ENCODE assay signal across 7 mouse cellular contexts in the genomic region with DNA sequence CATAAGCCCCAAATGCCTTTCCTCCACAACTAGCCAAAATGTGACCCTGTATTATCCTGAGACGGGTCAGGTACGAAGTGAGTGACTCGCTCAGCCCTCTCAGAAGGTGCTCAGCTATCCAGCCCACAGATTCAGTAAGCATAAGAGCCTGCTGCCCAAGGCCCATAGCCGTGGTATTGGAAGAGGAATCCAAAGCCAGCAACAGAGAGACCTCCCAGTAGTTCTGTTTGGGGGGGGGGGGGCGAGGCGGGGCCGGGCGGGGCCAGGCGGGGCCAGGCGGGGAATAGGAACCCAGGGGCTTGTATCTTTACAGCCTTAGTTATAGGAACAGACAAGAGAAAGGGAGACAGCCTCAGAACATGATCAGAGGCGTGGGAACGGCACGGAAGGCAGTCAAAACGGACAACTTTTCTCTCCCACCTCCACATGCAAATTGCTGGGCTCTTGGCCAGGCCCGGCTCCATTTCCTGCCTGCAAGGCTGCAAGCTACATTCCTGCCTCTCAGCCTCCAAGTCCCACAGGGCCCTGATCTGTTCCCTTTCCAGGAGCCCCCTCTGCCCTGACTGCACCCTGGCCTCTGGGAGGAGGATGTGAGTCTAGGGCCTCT. TPM values are rescaled to one million over a fixed set of nuclear protein-coding genes. Genes with fewer than 3 reads are reported as not detected.
DNase-seq lines count a peak whose midpoint lies in the region; ATAC-seq and TF ChIP-seq lines count a peak whose summit lies in the region.

No protein-coding gene starts in this region.

- peaks cover 61% of the 10 kb centered on the region for H3K27me3 ChIP-seq in forebrain, embryonic 12.5 days
- no peaks in the 10 kb centered on the region; the same call in 1 of the 2 replicates for H3K27me3 ChIP-seq in heart, embryonic 14.5 days (ENCODE audit: control insufficient read depth, insufficient read depth, low read length)
- no peaks in the 10 kb centered on the region for H3K27me3 ChIP-seq in kidney, embryonic 16.5 days (ENCODE audit: insufficient read depth, low read length)
- no peaks in the 10 kb centered on the region; the same call in 1 of the 2 replicates for H3K27me3 ChIP-seq in limb, embryonic 12.5 days
- H3K27me3 ChIP-seq in myocyte (ENCODE audit: control insufficient read depth, insufficient read depth, insufficient read length) = no peaks in the 10 kb centered on the region

- H3K36me3 ChIP-seq in forebrain, embryonic 12.5 days (replicated peaks) = no peaks in the 10 kb centered on the region
- peaks cover 6% of the 10 kb centered on the region; the same call in 1 of the 2 replicates for H3K36me3 ChIP-seq in heart, embryonic 14.5 days (ENCODE audit: control insufficient read depth, insufficient read depth, low read length)
- H3K36me3 ChIP-seq in kidney, embryonic 16.5 days (ENCODE audit: insufficient read depth, low read length) = peaks cover 10% of the 10 kb centered on the region; the same call in 1 of the 2 replicates
- H3K36me3 ChIP-seq in limb, embryonic 12.5 days = no peaks in the 10 kb centered on the region; the same call in 1 of the 2 replicates
- H3K36me3 ChIP-seq in myocyte (ENCODE audit: control insufficient read depth, insufficient read depth) = no peaks in the 10 kb centered on the region

- 28% methylated on average over 15 of the region's 15 CpGs for WGBS in forebrain, embryonic 12.5 days
- 19% methylated on average over 15 of the region's 15 CpGs for WGBS in heart, embryonic 14.5 days
- WGBS in kidney, embryonic 16.5 days = 9% methylated on average over 15 of the region's 15 CpGs
- 12% methylated on average over 10 of the region's 15 CpGs for WGBS in limb, embryonic 12.5 days

- TF ChIP-seq POLR2A in myocyte (IDR thresholded peaks at IDR 0.05; ENCODE audit: insufficient read length, low read depth) = no peak

- no peaks in the 10 kb centered on the region for H3K79me2 ChIP-seq in myocyte (ENCODE audit: control insufficient read depth, insufficient read depth)

- H3ac ChIP-seq in myocyte (ENCODE audit: control insufficient read depth, insufficient read length) = no peak overlapping the region

- H3K9me3 ChIP-seq in forebrain, embryonic 12.5 days = no peaks in the 10 kb centered on the region
- H3K9me3 ChIP-seq in heart, embryonic 14.5 days (ENCODE audit: control insufficient read depth, low read length) = no peaks in the 10 kb centered on the region
- H3K9me3 ChIP-seq in kidney, embryonic 16.5 days (ENCODE audit: low read length) = no peaks in the 10 kb centered on the region
- no peaks in the 10 kb centered on the region for H3K9me3 ChIP-seq in limb, embryonic 12.5 days

- peak; percentile 72 to 79 for DNase-seq in adrenal gland, postnatal 36 days
- peak; percentile 19 for DNase-seq in thymus, postnatal 25 days

- no peak overlapping the region for H3K4me3 ChIP-seq in forebrain, embryonic 12.5 days (replicated peaks)
- peak overlapping the region; percentile 11 to 19; a peak in 2 of 4 replicates for H3K4me3 ChIP-seq in heart, embryonic 14.5 days (ENCODE audit: control insufficient read depth in 1 of 2, insufficient read depth in 1 of 2, low read depth in 1 of 2, low read length in 2 of 2)
- H3K4me3 ChIP-seq in kidney, embryonic 16.5 days (ENCODE audit: low read length) = peak overlapping the region; percentile 23
- peak overlapping the region; percentile 8; the same call in 1 of the 2 replicates for H3K4me3 ChIP-seq in limb, embryonic 12.5 days (replicated peaks)
- no peak overlapping the region for H3K4me3 ChIP-seq in myocyte

- peaks cover 16% of the 10 kb centered on the region for H3K4me1 ChIP-seq in forebrain, embryonic 12.5 days
- peaks cover 25 to 36% of the 10 kb centered on the region in 2 experiments for H3K4me1 ChIP-seq in heart, embryonic 14.5 days (ENCODE audit: control insufficient read depth in 2 of 2, insufficient read depth in 2 of 2, low read length in 2 of 2)
- peaks cover 85% of the 10 kb centered on the region for H3K4me1 ChIP-seq in kidney, embryonic 16.5 days (ENCODE audit: insufficient read depth, low read length)
- H3K4me1 ChIP-seq in limb, embryonic 12.5 days (replicated peaks) = peaks cover 80% of the 10 kb centered on the region

- ATAC-seq in forebrain, embryonic 12.5 days (ENCODE audit: low FRiP score) = no peak
- ATAC-seq in heart, embryonic 14.5 days (ENCODE audit: insufficient number of reproducible peaks, insufficient read depth, low FRiP score, low read depth) = peak; percentile 58
- peak; percentile 55 for ATAC-seq in kidney, embryonic 16.5 days (ENCODE audit: low FRiP score, low TSS enrichment)
- peak; percentile 48; the same call in 1 of the 2 replicates for ATAC-seq in limb, embryonic 12.5 days (ENCODE audit: insufficient number of reproducible peaks, insufficient read depth, low FRiP score, low TSS enrichment, low read depth)

- H3K27ac ChIP-seq in forebrain, embryonic 12.5 days = 0 out of 2 replicates have a peak overlapping the region, but pooled peaks have one; percentile 31
- peak overlapping the region; percentile 84 to 87 for H3K27ac ChIP-seq in heart, embryonic 14.5 days (replicated peaks in 1 of 2; ENCODE audit: control insufficient read depth in 1 of 2, insufficient read depth in 1 of 2, low read depth in 2 of 2, low read length in 2 of 2)
- H3K27ac ChIP-seq in kidney, embryonic 16.5 days (ENCODE audit: low read length) = peak overlapping the region; percentile 97
- H3K27ac ChIP-seq in limb, embryonic 12.5 days = peak overlapping the region; percentile 90

- H3K9ac ChIP-seq in forebrain, embryonic 12.5 days = no peak overlapping the region
- peak overlapping the region; percentile 54 for H3K9ac ChIP-seq in heart, embryonic 14.5 days (ENCODE audit: low read length)
- peak overlapping the region; percentile 64 for H3K9ac ChIP-seq in kidney, embryonic 16.5 days (replicated peaks; ENCODE audit: low read length)
- H3K9ac ChIP-seq in limb, embryonic 12.5 days (replicated peaks) = peak overlapping the region; percentile 32; the same call in 1 of the 2 replicates

- H3K4me2 ChIP-seq in forebrain, embryonic 12.5 days = no peak overlapping the region
- peak overlapping the region; percentile 60 for H3K4me2 ChIP-seq in heart, embryonic 14.5 days (ENCODE audit: low read length)
- H3K4me2 ChIP-seq in kidney, embryonic 16.5 days (replicated peaks; ENCODE audit: low read depth, low read length) = peak overlapping the region; percentile 72
- peak overlapping the region; percentile 32 for H3K4me2 ChIP-seq in limb, embryonic 12.5 days
- peak overlapping the region; percentile 61 for H3K4me2 ChIP-seq in myocyte (ENCODE audit: low read depth)

TF ChIP-seq in myocyte, 11 proteins besides CTCF, POLR2A, EP300 and RAD21:
- no peak for TF ChIP-seq CEBPB (IDR thresholded peaks at IDR 0.05; ENCODE audit: insufficient read depth, poor library complexity, severe bottlenecking)
- no peak for TF ChIP-seq MYOG (IDR thresholded peaks at IDR 0.05; ENCODE audit: control insufficient read depth in 1 of 3, insufficient read depth in 1 of 3, insufficient read length in 2 of 3, low read depth in 2 of 3)
- TF ChIP-seq MYOD1 (IDR thresholded peaks at IDR 0.05; ENCODE audit: control insufficient read depth in 1 of 3, insufficient read length in 2 of 3, low read depth in 2 of 3) = no peak
- no peak for TF ChIP-seq TCF12 (IDR thresholded peaks at IDR 0.05; ENCODE audit: insufficient read depth, poor library complexity, severe bottlenecking)
- no peak for TF ChIP-seq POLR2AphosphoS2 (IDR thresholded peaks at IDR 0.05; ENCODE audit: insufficient read length, low read depth)

RNA-seq across cellular contexts. Expression of gene Lrrc71, which starts 15.4 kb away (rescaled TPM):
- total RNA-seq in adrenal gland, postnatal 36 days (2021) = under 1 TPM; 0.66 to 0.72 TPM
- polyA plus RNA-seq in forebrain, embryonic 12.5 days (2016; fragmentation: Nextera tagmentation; extraction: Ambion mirVana) = 0.26 and 0.37 TPM in 2 replicates
- 0.12 and 0.32 TPM in 2 replicates for polyA plus RNA-seq in heart, embryonic 14.5 days (2014; fragmentation: Nextera tagmentation; extraction: Ambion mirVana)
- 0.87 and 0.89 TPM in 2 replicates for polyA plus RNA-seq in kidney, embryonic 16.5 days (2015; fragmentation: Nextera tagmentation; extraction: Ambion mirVana)
- 0.33 and 0.39 TPM in 2 replicates for polyA plus RNA-seq in limb, embryonic 12.5 days (2016; fragmentation: Nextera tagmentation; extraction: Ambion mirVana)
- 0.01 TPM for polyA plus RNA-seq in myocyte (2012; fragmentation: generic; extraction: Trizol)

RNA-seq across cellular contexts. Expression of gene Ntrk1, which starts 31.2 kb away (rescaled TPM):
- total RNA-seq in adrenal gland, postnatal 36 days (2021) = 1 to 10 TPM; 3.8 to 6.8 TPM
- 1.1 and 1.4 TPM in 2 replicates for polyA plus RNA-seq in forebrain, embryonic 12.5 days (2016; fragmentation: Nextera tagmentation; extraction: Ambion mirVana)
- polyA plus RNA-seq in heart, embryonic 14.5 days (2014; fragmentation: Nextera tagmentation; extraction: Ambion mirVana) = 0.15 and 0.18 TPM in 2 replicates
- 6.1 and 6.4 TPM in 2 replicates for polyA plus RNA-seq in kidney, embryonic 16.5 days (2015; fragmentation: Nextera tagmentation; extraction: Ambion mirVana)
- polyA plus RNA-seq in limb, embryonic 12.5 days (2016; fragmentation: Nextera tagmentation; extraction: Ambion mirVana) = 1.5 and 5.1 TPM in 2 replicates
- polyA plus RNA-seq in myocyte (2012; fragmentation: generic; extraction: Trizol) = not detected

RNA-seq across cellular contexts. Expression of gene Insrr, which starts 33.0 kb away (rescaled TPM):
- under 1 TPM; 0.56 to 0.86 TPM for total RNA-seq in adrenal gland, postnatal 36 days (2021)
- 0.65 and 1.0 TPM in 2 replicates for polyA plus RNA-seq in forebrain, embryonic 12.5 days (2016; fragmentation: Nextera tagmentation; extraction: Ambion mirVana)
- 0.08 TPM in 1 of 2 replicates, not detected in the other for polyA plus RNA-seq in heart, embryonic 14.5 days (2014; fragmentation: Nextera tagmentation; extraction: Ambion mirVana)
- 2.7 and 2.8 TPM in 2 replicates for polyA plus RNA-seq in kidney, embryonic 16.5 days (2015; fragmentation: Nextera tagmentation; extraction: Ambion mirVana)
- polyA plus RNA-seq in limb, embryonic 12.5 days (2016; fragmentation: Nextera tagmentation; extraction: Ambion mirVana) = 0.40 and 0.44 TPM in 2 replicates
- polyA plus RNA-seq in myocyte (2012; fragmentation: generic; extraction: Trizol) = not detected

Comparison
In these comparisons a context has a peak if more than half of its experiments do, and no peak if none do; other contexts are left out.
1. H3K27ac ChIP-seq: peak in every context shown above with its lines; median percentile 97 in kidney, embryonic 16.5 days; 90 in limb, embryonic 12.5 days; 86 in heart, embryonic 14.5 days; 31 in forebrain, embryonic 12.5 days.
2. H3K4me3 ChIP-seq: peak in heart, embryonic 14.5 days (2 of 2), kidney, embryonic 16.5 days (single experiment) and limb, embryonic 12.5 days (single experiment); none in forebrain, embryonic 12.5 days (single experiment) and myocyte (single experiment).